ENCODE assay signal across 10 mouse cellular contexts in the genomic region with DNA sequence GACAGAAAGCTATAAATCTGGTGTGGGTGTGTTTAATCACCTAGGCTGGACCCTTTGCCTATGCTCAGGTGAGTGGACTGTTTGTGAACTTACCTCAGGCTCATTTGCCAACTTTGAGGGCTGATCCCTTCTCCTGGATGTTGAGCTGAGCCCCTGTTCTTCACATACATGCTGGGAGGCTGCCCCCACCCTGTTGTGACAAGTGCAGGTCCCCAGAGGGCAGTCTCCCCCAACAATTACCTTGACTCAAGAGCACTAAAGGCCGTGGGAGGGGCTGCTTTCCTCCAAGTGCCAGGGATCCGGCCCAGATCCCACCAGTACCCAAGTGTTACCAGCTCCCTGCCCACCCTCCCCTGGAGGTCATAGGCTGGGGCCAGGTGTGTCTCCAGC. TPM values are rescaled to one million over a fixed set of nuclear protein-coding genes. Genes with fewer than 3 reads are reported as not detected.
A peak's percentile ranks its signal among the peaks of the same experiment; 100 is the strongest.
DNase-seq lines count a peak whose midpoint lies in the region; ATAC-seq and TF ChIP-seq lines count a peak whose summit lies in the region.
"Had no signal": no experiment of that assay in that cellular context is flagged by ENCODE, and none has a peak within 500 bp of the region (broad histone marks: within the 10 kb centered on the region; RNA-seq: fewer than 3 reads in every experiment).

No protein-coding gene starts in this region.

- H3K4me3 ChIP-seq in lung, postnatal 0 days (ENCODE audit: low read depth, low read length) = no peak overlapping the region
- H3K4me3 ChIP-seq: limb, embryonic 12.5 days; stomach, embryonic 15.5 days had no signal

- no peak overlapping the region for H3K27ac ChIP-seq in lung, postnatal 0 days (ENCODE audit: low read length)
- H3K27ac ChIP-seq: limb, embryonic 12.5 days; stomach, embryonic 15.5 days had no signal

- no peaks in the 10 kb centered on the region for H3K4me1 ChIP-seq in lung, postnatal 0 days (ENCODE audit: insufficient read depth, low read depth, low read length)

- TF ChIP-seq EP300 in lung, postnatal 0 days (IDR thresholded peaks at IDR 0.05) = no peak

- H3K4me2 ChIP-seq in lung, postnatal 0 days (replicated peaks; ENCODE audit: low read depth, low read length) = no peak overlapping the region
- H3K4me2 ChIP-seq: limb, embryonic 12.5 days; stomach, embryonic 15.5 days had no signal

- H3K36me3 ChIP-seq in lung, postnatal 0 days (ENCODE audit: insufficient read depth, low read length) = peaks cover 23% of the 10 kb centered on the region

- peak; percentile 43 for TF ChIP-seq CTCF in lung, postnatal 0 days (IDR thresholded peaks at IDR 0.05)

- no peak for ATAC-seq in lung, postnatal 0 days
- ATAC-seq in inflammation-experienced regulatory T-cells, adult 6 months = peak; percentile 33

- no peak overlapping the region for H3K9ac ChIP-seq in lung, postnatal 0 days (replicated peaks; ENCODE audit: low read depth)
- H3K9ac ChIP-seq: limb, embryonic 12.5 days; stomach, embryonic 15.5 days had no signal

- WGBS in lung, postnatal 0 days = 8% methylated on average over 2 of the region's 2 CpGs

- H3K9me3 ChIP-seq in lung, postnatal 0 days (ENCODE audit: low read length) = no peaks in the 10 kb centered on the region
- H3K9me3 ChIP-seq: limb, embryonic 12.5 days; stomach, embryonic 15.5 days had no signal

- DNase-seq in lung, postnatal 0 days (ENCODE audit: low spot score) = no peak
- no peak for DNase-seq in lung, adult 18-20 months
- DNase-seq in R1 (ENCODE audit: low read depth, low spot score) = peak; percentile 51
- DNase-seq in thymus, postnatal 25 days = peak; percentile 49
- DNase-seq in embryo, embryonic 11 days = no peak
- no peak for DNase-seq in gastrocnemius, postnatal 4 days (ENCODE audit: low spot score in 2 of 2)
- DNase-seq: kidney, adult 9 months had no signal

- H3K27me3 ChIP-seq in lung, postnatal 0 days (replicated peaks; ENCODE audit: insufficient read depth, low read length) = 0 out of 2 replicates have a peak, but pooled peaks cover 6% of the 10 kb centered on the region

RNA-seq across cellular contexts. Expression of a gene that starts 2.5 kb away (rescaled TPM):
- 0.08 and 0.11 TPM in 2 replicates for polyA plus RNA-seq in lung, postnatal 0 days (2015; fragmentation: Nextera tagmentation; extraction: Ambion mirVana)
- 1 to 10 TPM; 1.1 to 1.4 (median 1.2) TPM for polyA plus RNA-seq in inflammation-experienced regulatory T-cells, adult 6 months (2017; shearing (Covaris generic))
- total RNA-seq in gastrocnemius, postnatal 4 days (2021) = under 1 TPM; 0.47 to 0.52 TPM

RNA-seq across cellular contexts. Expression of a gene that starts 11.1 kb away (rescaled TPM):
- polyA plus RNA-seq in lung, postnatal 0 days (2015; fragmentation: Nextera tagmentation; extraction: Ambion mirVana) = 40.7 and 46.7 TPM in 2 replicates
- 10 to 100 TPM; 34.3 to 41.1 (median 36.9) TPM for polyA plus RNA-seq in inflammation-experienced regulatory T-cells, adult 6 months (2017; shearing (Covaris generic))
- 10 to 100 TPM; 59.3 to 61.3 TPM for total RNA-seq in gastrocnemius, postnatal 4 days (2021)

RNA-seq across cellular contexts. Expression of a gene that starts 14.9 kb away (rescaled TPM):
- polyA plus RNA-seq in lung, postnatal 0 days (2015; fragmentation: Nextera tagmentation; extraction: Ambion mirVana) = 19.0 and 19.3 TPM in 2 replicates
- polyA plus RNA-seq in inflammation-experienced regulatory T-cells, adult 6 months (2017; shearing (Covaris generic)) = 10 to 100 TPM; 49.1 to 93.2 (median 50.3) TPM
- total RNA-seq in gastrocnemius, postnatal 4 days (2021) = under 1 TPM; 0.37 to 0.54 TPM

RNA-seq across cellular contexts. Expression of a gene that starts 29.6 kb away (rescaled TPM):
- polyA plus RNA-seq in lung, postnatal 0 days (2015; fragmentation: Nextera tagmentation; extraction: Ambion mirVana) = 73.6 and 83.9 TPM in 2 replicates
- polyA plus RNA-seq in inflammation-experienced regulatory T-cells, adult 6 months (2017; shearing (Covaris generic)) = 10 to 100 TPM; 13.8 to 17.2 (median 15.0) TPM
- total RNA-seq in gastrocnemius, postnatal 4 days (2021) = 100 to 1,000 TPM; 274 to 335 TPM

RNA-seq across cellular contexts. Expression of a gene that starts 39.0 kb away (rescaled TPM):
- 4.2 and 4.6 TPM in 2 replicates for polyA plus RNA-seq in lung, postnatal 0 days (2015; fragmentation: Nextera tagmentation; extraction: Ambion mirVana)
- 100 to 1,000 TPM in 1 of 3 experiments, 10 to 100 TPM in 2; 23.1 to 102 (median 24.3) TPM for polyA plus RNA-seq in inflammation-experienced regulatory T-cells, adult 6 months (2017; shearing (Covaris generic))
- 1 to 10 TPM; 1.1 to 1.8 TPM for total RNA-seq in gastrocnemius, postnatal 4 days (2021)

Comparison
In these comparisons a context has a peak if more than half of its experiments do, and no peak if none do; other contexts are left out.
1. DNase-seq: peak in R1 (single experiment) and thymus, postnatal 25 days (single experiment); none in lung, postnatal 0 days (single experiment), lung, adult 18-20 months (0 of 2), embryo, embryonic 11 days (single experiment) and gastrocnemius, postnatal 4 days (0 of 2).